Mouse (Mus musculus): ENCODE data around the gene Rab1a.

DNA sequence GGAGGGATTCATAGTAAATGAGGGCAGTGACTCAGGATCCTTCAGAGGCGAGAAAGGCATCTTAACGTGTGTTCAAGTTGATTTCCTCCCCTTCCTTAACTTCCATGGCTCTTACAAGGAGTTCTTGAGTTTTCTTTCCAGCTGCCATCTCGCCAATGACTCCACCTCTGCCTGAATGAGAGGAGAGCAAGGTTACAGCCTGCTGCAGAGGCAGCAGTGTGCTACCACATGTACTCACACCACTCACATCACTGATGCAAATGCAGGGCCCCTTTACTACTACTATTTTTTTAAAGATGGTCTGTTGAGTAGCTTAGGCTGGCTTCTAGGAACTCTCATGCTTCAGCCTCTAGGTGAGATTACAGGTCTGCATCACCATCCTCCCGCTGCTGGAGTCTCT, 28.1 kb downstream of the Rab1a start:
- TF ChIP-seq CTCF (IDR thresholded peaks at IDR 0.05; ENCODE audit: low read depth, low read length) (no peak), GATA1 (IDR thresholded peaks at IDR 0.05; ENCODE audit: borderline replicate concordance, low read length) (no peak)
